Mouse (Mus musculus) heart, adult 11 months (tissue): ENCODE data around the gene Olfr1243.
"Not testable (repeated sequence)": the region's sequence is repeated elsewhere in the genome, so short reads cannot be mapped to it uniquely, and the experiment has no call there.

ENCODE experiments used
- DNase-seq: peaks from one replicate; pipeline ENCODE4 v3.0.0; 2022

The Olfr1243 gene

DNA sequence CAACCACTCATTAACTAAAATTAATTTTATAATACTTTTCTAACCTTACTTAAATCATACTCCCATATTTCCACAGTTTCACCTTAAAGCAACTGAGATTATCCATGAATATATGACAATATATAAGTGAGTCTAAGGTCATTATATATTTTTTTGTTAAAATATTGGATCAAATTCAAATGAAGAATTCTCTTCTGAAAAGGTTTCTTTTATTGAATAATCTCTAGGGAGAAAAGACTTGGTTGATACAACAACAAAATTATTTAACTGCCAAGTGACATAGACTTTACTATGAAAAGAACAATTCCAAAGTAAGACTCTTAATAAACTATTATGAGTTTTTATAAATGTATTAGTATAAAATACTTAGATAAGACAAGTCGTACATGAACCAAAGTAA lies at the start of gene Olfr1243:
Gene Olfr1243 (minus strand): TSS at position 101 of the 400 bp plus-strand sequence.
- no peak for DNase-seq

- no peak for DNase-seq
These were observed 47.1 kb upstream of the Olfr1243 start, which contains the start of gene Olfr1245 for GRCm38 (mm10) chr2:89578347-89578746. TSS of gene Olfr1245 (minus strand) at chr2:89578447.

DNA sequence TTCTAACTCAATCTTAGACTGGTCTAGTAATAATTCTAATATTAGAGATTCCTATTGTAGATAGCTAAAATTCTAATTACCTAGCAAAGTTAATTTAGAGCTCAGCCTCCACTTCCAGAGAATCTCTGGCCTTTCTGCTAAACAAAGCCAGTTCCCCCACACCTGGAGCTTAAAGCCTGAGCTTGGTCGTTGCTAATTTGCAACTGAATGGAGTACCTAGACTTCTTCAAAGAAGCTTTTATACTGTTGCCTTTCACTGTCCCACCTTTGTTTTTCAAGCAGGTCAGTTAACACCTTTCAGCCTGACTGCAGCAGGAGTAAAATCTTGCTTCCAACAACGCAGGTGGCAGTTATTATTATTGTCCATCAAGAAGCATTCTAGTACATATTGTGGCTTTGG lies 31.4 kb upstream of the Olfr1243 start:
- DNase-seq = not testable (repeated sequence)

DNA sequence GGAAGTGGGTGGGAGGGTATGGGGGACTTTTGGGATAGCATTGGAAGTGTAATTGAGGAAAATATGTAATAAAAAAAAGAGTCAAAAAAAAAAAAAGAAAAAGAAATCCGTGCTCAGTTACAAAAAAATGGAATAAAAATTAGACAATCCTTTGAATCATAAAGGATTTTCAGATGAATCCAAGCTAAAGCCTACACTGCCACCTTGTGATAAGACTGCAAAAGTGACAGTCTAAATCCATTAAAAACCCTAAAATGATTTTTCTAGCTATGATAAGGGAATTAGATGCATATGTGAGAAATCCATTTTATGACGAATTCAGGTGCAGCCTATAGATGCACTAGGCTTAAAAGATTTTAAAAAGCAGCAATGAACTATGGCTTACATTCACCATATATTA lies 13.2 kb upstream of the Olfr1243 start:
- DNase-seq = no peak

DNA sequence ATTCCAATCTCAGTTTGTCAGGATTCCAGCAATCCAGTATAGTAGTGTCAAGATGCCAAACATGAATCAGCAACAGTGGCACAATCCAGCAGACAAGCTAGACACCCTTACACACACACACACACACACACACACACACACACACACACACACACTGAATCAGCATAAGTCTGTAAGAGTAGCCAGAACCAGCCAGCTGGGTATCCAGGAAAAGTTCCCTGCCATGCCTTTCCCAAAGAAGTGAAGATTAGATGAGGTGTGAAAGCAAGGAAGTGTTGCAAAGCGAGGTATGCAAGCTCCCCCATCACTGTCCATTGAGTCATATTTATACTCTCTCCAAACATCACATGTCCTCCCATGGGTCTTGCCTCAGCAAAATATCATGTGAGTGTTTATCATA lies 8.6 kb upstream of the Olfr1243 start:
- no peak for DNase-seq

DNA sequence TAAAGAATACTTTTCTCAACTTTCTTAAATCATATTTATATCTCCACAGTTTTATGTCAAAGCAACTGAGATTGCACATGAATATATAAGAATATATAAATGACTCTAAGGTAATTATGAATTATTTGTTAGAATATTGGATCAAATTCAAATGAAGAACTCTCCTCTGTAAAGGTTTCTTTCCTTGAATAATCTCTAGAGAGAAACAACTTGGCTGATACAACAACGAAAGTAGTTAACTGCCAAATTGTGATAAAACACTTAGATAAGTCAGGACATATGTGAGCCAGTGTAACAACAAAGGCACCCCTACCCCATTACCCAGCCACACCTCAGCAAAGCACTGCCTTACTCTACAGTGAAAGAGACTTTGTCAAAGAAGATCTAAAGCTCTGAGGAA lies 33.1 kb downstream of the Olfr1243 start, which contains the start of gene Olfr1242:
Gene Olfr1242 (minus strand): TSS at position 101 of the 400 bp plus-strand sequence.
- no peak for DNase-seq

DNA sequence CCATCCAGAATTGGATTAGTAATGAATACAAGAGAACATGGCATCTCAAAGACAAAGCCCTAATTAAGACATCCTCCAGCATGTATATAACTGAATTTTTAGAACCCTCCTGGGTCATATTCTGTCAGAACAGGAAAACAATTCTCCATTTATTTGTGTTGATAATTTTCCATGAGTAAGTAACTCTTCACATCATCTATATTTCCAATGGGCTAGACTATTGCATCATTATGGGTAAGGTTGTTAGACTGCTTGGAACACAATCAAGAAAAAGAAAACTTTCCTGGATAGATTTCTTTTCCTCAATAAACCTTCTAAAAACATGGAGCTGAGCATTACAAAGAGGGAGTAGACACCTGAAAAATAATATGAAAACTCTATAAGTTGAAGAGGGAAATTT lies 44.3 kb downstream of the Olfr1243 start, which contains the start of gene Olfr1241:
Gene Olfr1241 (minus strand): TSS at position 101 of the 400 bp plus-strand sequence.
- DNase-seq = no peak
